Mouse (Mus musculus) MEL (cell line): ENCODE measurements at regions not wholly inside any gene's neighbourhood (a gene's known extent, or its start where the extent isn't known, plus 50 kb on each side); places are given as distances from the start of the nearest gene placed in this dataset.

Source experiments
- DNase-seq: peaks from one replicate; pipeline ENCODE4 v3.0.0; 2011; ENCODE audit warnings: low read depth, low spot score
- H3K27ac ChIP-seq: 2 replicates; pipeline ENCODE4 v1.5.1; 2012; ENCODE audit warnings: low read depth, mild to moderate bottlenecking, control low read depth, low read length, moderate library complexity; ENCODE audit not compliant: control insufficient read depth
- H3K27me3 ChIP-seq, 2 experiments: fragments of 150-350 bp in 1 of 2; sonication (generic) in 1 of 2; 2 replicates each; pipeline ENCODE4 v1.6.1; 2012; ENCODE audit warnings: low read length in 2 of 2, mild to moderate bottlenecking in 2 of 2, improper control_type of control experiment in 1 of 2, moderate library complexity in 1 of 2; ENCODE audit not compliant: insufficient read depth in 2 of 2, control insufficient read depth in 1 of 2
- H3K36me3 ChIP-seq, 2 experiments: 2 replicates each; pipeline ENCODE4 v1.6.1; 2012 to 2014; ENCODE audit warnings: low read length in 2 of 2, improper control_type of control experiment in 1 of 2, inconsistent platforms in 1 of 2, mild to moderate bottlenecking in 1 of 2; ENCODE audit not compliant: insufficient read depth in 2 of 2, control insufficient read depth in 1 of 2
- H3K4me1 ChIP-seq, 2 experiments: fragments of 150-350 bp in 1 of 2; sonication (generic) in 1 of 2; 2 replicates each; pipeline ENCODE4 v1.6.1; 2012; ENCODE audit warnings: low read length in 2 of 2, improper control_type of control experiment in 1 of 2, mild to moderate bottlenecking in 1 of 2; ENCODE audit not compliant: insufficient read depth in 2 of 2, control insufficient read depth in 1 of 2
- H3K4me3 ChIP-seq, 2 experiments: fragments of 150-350 bp in 1 of 2; sonication (generic) in 1 of 2; 2 replicates each; pipeline ENCODE4 v1.5.1; 2012; ENCODE audit warnings: low read depth in 2 of 2, low read length in 2 of 2, mild to moderate bottlenecking in 2 of 2, moderate library complexity in 2 of 2, control low read depth in 1 of 2, improper control_type of control experiment in 1 of 2; ENCODE audit not compliant: control insufficient read depth in 1 of 2, insufficient read depth in 1 of 2
- H3K79me2 ChIP-seq: 2 replicates; pipeline ENCODE4 v1.6.1; 2012; ENCODE audit warnings: mild to moderate bottlenecking, low read length, moderate library complexity; ENCODE audit not compliant: control insufficient read depth, poor library complexity, insufficient read depth
- H3K9ac ChIP-seq: 2 replicates; pipeline ENCODE4 v1.6.1; 2012; ENCODE audit warnings: low read depth, mild to moderate bottlenecking, control low read depth, low read length, moderate library complexity; ENCODE audit not compliant: control insufficient read depth, poor library complexity, severe bottlenecking
- H3K9me3 ChIP-seq: fragments of 150-350 bp; sonication (generic); replicated peaks from 2 replicates; pipeline ENCODE4 v1.6.1; 2012; ENCODE audit warnings: mild to moderate bottlenecking, low read length, improper control_type of control experiment, moderate library complexity; ENCODE audit not compliant: insufficient read depth
- CHD1 ChIP-seq: IDR thresholded peaks from 2 replicates; pipeline ENCODE4 v1.6.1; 2012; ENCODE audit warnings: low read depth, mild to moderate bottlenecking, inconsistent platforms, low read length, improper control_type of control experiment
- CHD2 ChIP-seq: IDR thresholded peaks from 2 replicates; pipeline ENCODE4 v1.6.1; 2011; ENCODE audit warnings: low read length, improper control_type of control experiment
- E2F4 ChIP-seq: IDR thresholded peaks from 2 replicates; pipeline ENCODE4 v1.6.1; 2011; ENCODE audit warnings: low read depth, low read length, improper control_type of control experiment, borderline replicate concordance
- ELF1 ChIP-seq: IDR thresholded peaks from 2 replicates; pipeline ENCODE4 v1.6.1; 2014; ENCODE audit warnings: low read depth, mild to moderate bottlenecking, inconsistent platforms, low read length, improper control_type of control experiment, moderate library complexity
- ETS1 ChIP-seq: IDR thresholded peaks from 2 replicates; pipeline ENCODE4 v1.6.1; 2012; ENCODE audit warnings: low read depth, mild to moderate bottlenecking, inconsistent platforms, low read length, improper control_type of control experiment, moderate library complexity
- JUND ChIP-seq: IDR thresholded peaks from 2 replicates; pipeline ENCODE4 v1.6.1; 2011; ENCODE audit warnings: low read depth, mild to moderate bottlenecking, improper control_type of control experiment, low read length
- MAFK ChIP-seq: IDR thresholded peaks from 2 replicates; pipeline ENCODE4 v1.6.1; 2011; ENCODE audit warnings: low read depth, mild to moderate bottlenecking, low read length, improper control_type of control experiment, borderline replicate concordance
- NRF1 ChIP-seq: IDR thresholded peaks from 2 replicates; pipeline ENCODE4 v1.6.1; 2014; ENCODE audit warnings: low read depth, mild to moderate bottlenecking, inconsistent platforms, low read length, improper control_type of control experiment, moderate library complexity; ENCODE audit not compliant: poor library complexity, insufficient read depth, severe bottlenecking
- POLR2A ChIP-seq, 2 experiments: IDR thresholded peaks; 2 replicates each; pipeline ENCODE4 v1.6.1; 2011 to 2012; ENCODE audit warnings: low read length in 2 of 2, mild to moderate bottlenecking in 2 of 2, control low read depth in 1 of 2, improper control_type of control experiment in 1 of 2, low read depth in 1 of 2, moderate library complexity in 1 of 2; ENCODE audit not compliant: control insufficient read depth in 1 of 2, insufficient read depth in 1 of 2, poor library complexity in 1 of 2
- POLR2AphosphoS2 ChIP-seq: IDR thresholded peaks from 2 replicates; pipeline ENCODE4 v1.6.1; 2011; ENCODE audit warnings: low read length, improper control_type of control experiment
- POLR2AphosphoS5 ChIP-seq: IDR thresholded peaks from 2 replicates; pipeline ENCODE4 v1.6.1; 2012; ENCODE audit warnings: low read depth, borderline replicate concordance, mild to moderate bottlenecking, inconsistent platforms, low read length, moderate library complexity, mixed read lengths
- RAD21 ChIP-seq: IDR thresholded peaks from 2 replicates; pipeline ENCODE4 v1.6.1; 2011; ENCODE audit warnings: mild to moderate bottlenecking, low read depth, low read length, improper control_type of control experiment
- RCOR1 ChIP-seq: IDR thresholded peaks from 2 replicates; pipeline ENCODE4 v1.6.1; 2012; ENCODE audit warnings: low read depth, mild to moderate bottlenecking, inconsistent platforms, low read length, improper control_type of control experiment
- TAL1 ChIP-seq: IDR thresholded peaks from 2 replicates; pipeline ENCODE4 v1.6.1; 2012; ENCODE audit warnings: mild to moderate bottlenecking, inconsistent platforms, low read length, moderate library complexity, mixed read lengths
- ZC3H11A ChIP-seq: IDR thresholded peaks from 2 replicates; pipeline ENCODE4 v1.6.1; 2012; ENCODE audit warnings: low read depth, mild to moderate bottlenecking, inconsistent platforms, low read length, improper control_type of control experiment
- ZMIZ1 ChIP-seq: IDR thresholded peaks from 2 replicates; pipeline ENCODE4 v1.6.1; 2012; ENCODE audit warnings: low read depth, mild to moderate bottlenecking, inconsistent platforms, low read length, improper control_type of control experiment, moderate library complexity

GRCm38 (mm10) chr15:10830478-10830877, 116.1 kb upstream of the Rai14 start:
- no peaks in the 10 kb centered on the region for H3K9me3 ChIP-seq
- TF ChIP-seq CHD2: no peak
- no peak for TF ChIP-seq RAD21
- no peak for TF ChIP-seq NRF1
- TF ChIP-seq TAL1: no peak
- no peak for TF ChIP-seq POLR2AphosphoS2
- no peak for TF ChIP-seq ZC3H11A
- TF ChIP-seq CHD1: no peak
- TF ChIP-seq POLR2A (IDR thresholded peaks at IDR 0.05; ENCODE audit: control insufficient read depth in 1 of 2, insufficient read depth in 1 of 2, low read depth in 1 of 2, low read length in 2 of 2, poor library complexity in 1 of 2): no peak
- no peak for TF ChIP-seq ZMIZ1
- TF ChIP-seq ELF1: no peak
- no peak for TF ChIP-seq MAFK
- no peak for TF ChIP-seq ETS1

GRCm38 (mm10) chr15:10831106-10831505, 116.7 kb upstream of the Rai14 start:
- no peaks in the 10 kb centered on the region for H3K9me3 ChIP-seq
- no peak for TF ChIP-seq POLR2AphosphoS5
- TF ChIP-seq POLR2A (IDR thresholded peaks at IDR 0.05; ENCODE audit: control insufficient read depth in 1 of 2, insufficient read depth in 1 of 2, low read depth in 1 of 2, low read length in 2 of 2, poor library complexity in 1 of 2): no peak
- no peak for TF ChIP-seq CHD1
- TF ChIP-seq E2F4: no peak
- no peak for TF ChIP-seq JUND
- TF ChIP-seq RCOR1: no peak
- no peak for TF ChIP-seq NRF1
- no peak for DNase-seq

More at GRCm38 (mm10) chr15:10830478-10830877, 116.1 kb upstream of the Rai14 start:
- Histone ChIP-seq H3K4me1 (no peaks in the 10 kb centered on the region), H3K27ac (no peak overlapping the region), H3K4me3 (no peak overlapping the region), H3K9ac (no peak overlapping the region), H3K36me3 (no peaks in the 10 kb centered on the region), H3K79me2 (no peaks in the 10 kb centered on the region), H3K27me3 (no peaks in the 10 kb centered on the region)
- DNase-seq: no peak

More at GRCm38 (mm10) chr15:10831106-10831505, 116.7 kb upstream of the Rai14 start:
- Histone ChIP-seq H3K27ac (no peak overlapping the region), H3K27me3 (no peaks in the 10 kb centered on the region), H3K36me3 (no peaks in the 10 kb centered on the region), H3K9ac (no peak overlapping the region), H3K4me1 (no peaks in the 10 kb centered on the region), H3K79me2 (no peaks in the 10 kb centered on the region), H3K4me3 (no peak overlapping the region)
